Mouse (Mus musculus): ENCODE results near the gene Lipc. TPM values are rescaled to one million over a fixed set of nuclear protein-coding genes. Genes with fewer than 3 reads are reported as not detected.
A peak's percentile ranks its signal among the peaks of the same experiment; 100 is the strongest.

The Lipc gene
- total and polyA plus RNA-seq, 3 experiments = 0.11 TPM; not detected in 2

- Histone ChIP-seq H3K27me3 (ENCODE audit: insufficient read depth, low read length) (no peaks in the 10 kb centered on the region), H3K9me3 (replicated peaks) (no peaks in the 10 kb centered on the region), H3K4me1 (ENCODE audit: insufficient read depth, low read depth, low read length) (peaks cover 86% of the 10 kb centered on the region), H3K36me3 (replicated peaks) (no peaks in the 10 kb centered on the region), H3K4me3 (ENCODE audit: low read depth, low read length) (peak overlapping the region; percentile 15; the same call in 1 of the 2 replicates)
- DNase-seq (ENCODE audit: low spot score) (peak; percentile 73), ATAC-seq (ENCODE audit: extremely low read depth, insufficient number of reproducible peaks, low FRiP score, poor library complexity, severe bottlenecking) (peak; percentile 81)
- peak; percentile 42 for TF ChIP-seq TAL1 (conservative IDR thresholded peaks at IDR 0.05; ENCODE audit: low read depth, low read length)
- no peak for TF ChIP-seq POLR2AphosphoS5 (IDR thresholded peaks at IDR 0.05; ENCODE audit: insufficient replicate concordance, low read depth, low read length)
Measured at GRCm38 (mm10) chr9:70926820-70927588, 25.0 kb downstream of the Lipc start.

GRCm38 (mm10) chr9:70925225-70925624 is 26.8 kb downstream of the Lipc start:
- Histone ChIP-seq H3K4me3 (ENCODE audit: low read depth, low read length) (no peak overlapping the region), H3K9me3 (replicated peaks) (no peaks in the 10 kb centered on the region), H3K27me3 (ENCODE audit: insufficient read depth, low read length) (no peaks in the 10 kb centered on the region), H3K36me3 (replicated peaks) (no peaks in the 10 kb centered on the region), H3K4me1 (ENCODE audit: insufficient read depth, low read depth, low read length) (peaks cover 97% of the 10 kb centered on the region)
- TF ChIP-seq TAL1 (conservative IDR thresholded peaks at IDR 0.05; ENCODE audit: low read depth, low read length) (no peak), GATA2 (IDR thresholded peaks at IDR 0.05; ENCODE audit: borderline replicate concordance, low read depth, low read length) (no peak), POLR2AphosphoS5 (IDR thresholded peaks at IDR 0.05; ENCODE audit: insufficient replicate concordance, low read depth, low read length) (no peak), GATA1 (IDR thresholded peaks at IDR 0.05; ENCODE audit: borderline replicate concordance, low read length) (no peak), CTCF (IDR thresholded peaks at IDR 0.05; ENCODE audit: low read depth, low read length) (no peak)
- DNase-seq (ENCODE audit: low spot score) (no peak), ATAC-seq (ENCODE audit: extremely low read depth, insufficient number of reproducible peaks, low FRiP score, poor library complexity, severe bottlenecking) (no peak)

GRCm38 (mm10) chr9:70924763-70925162 is 27.3 kb downstream of the Lipc start:
- H3K9me3 ChIP-seq (replicated peaks) = no peaks in the 10 kb centered on the region
- H3K4me1 ChIP-seq (ENCODE audit: insufficient read depth, low read depth, low read length) = peaks cover 95% of the 10 kb centered on the region
- ATAC-seq (ENCODE audit: extremely low read depth, insufficient number of reproducible peaks, low FRiP score, poor library complexity, severe bottlenecking) (no peak), DNase-seq (ENCODE audit: low spot score) (no peak)
- no peaks in the 10 kb centered on the region for H3K27me3 ChIP-seq (ENCODE audit: insufficient read depth, low read length)
- no peak overlapping the region for H3K4me3 ChIP-seq (ENCODE audit: low read depth, low read length)
- TF ChIP-seq TAL1 (conservative IDR thresholded peaks at IDR 0.05; ENCODE audit: low read depth, low read length) (no peak), GATA1 (IDR thresholded peaks at IDR 0.05; ENCODE audit: borderline replicate concordance, low read length) (no peak), CTCF (IDR thresholded peaks at IDR 0.05; ENCODE audit: low read depth, low read length) (no peak), GATA2 (IDR thresholded peaks at IDR 0.05; ENCODE audit: borderline replicate concordance, low read depth, low read length) (no peak), POLR2AphosphoS5 (IDR thresholded peaks at IDR 0.05; ENCODE audit: insufficient replicate concordance, low read depth, low read length) (no peak)
- no peaks in the 10 kb centered on the region for H3K36me3 ChIP-seq (replicated peaks)

GRCm38 (mm10) chr9:70921781-70922565 is 30.1 kb downstream of the Lipc start:
- H3K9me3 ChIP-seq (replicated peaks) = no peaks in the 10 kb centered on the region
- TF ChIP-seq TAL1 (conservative IDR thresholded peaks at IDR 0.05; ENCODE audit: low read depth, low read length) (peak; percentile 57), CTCF (IDR thresholded peaks at IDR 0.05; ENCODE audit: low read depth, low read length) (no peak)
- peak; percentile 47 for DNase-seq (ENCODE audit: low spot score)
- peaks cover 85% of the 10 kb centered on the region for H3K4me1 ChIP-seq (ENCODE audit: insufficient read depth, low read depth, low read length)
- no peaks in the 10 kb centered on the region for H3K36me3 ChIP-seq (replicated peaks)
- peak; percentile 57 for ATAC-seq (ENCODE audit: extremely low read depth, insufficient number of reproducible peaks, low FRiP score, poor library complexity, severe bottlenecking)
- H3K4me3 ChIP-seq (ENCODE audit: low read depth, low read length) = peak overlapping the region; percentile 63; the same call in 1 of the 2 replicates
- no peaks in the 10 kb centered on the region for H3K27me3 ChIP-seq (ENCODE audit: insufficient read depth, low read length)

GRCm38 (mm10) chr9:70921132-70921531 is 30.9 kb downstream of the Lipc start:
- Histone ChIP-seq H3K9me3 (replicated peaks) (no peaks in the 10 kb centered on the region), H3K36me3 (replicated peaks) (no peaks in the 10 kb centered on the region), H3K27me3 (ENCODE audit: insufficient read depth, low read length) (no peaks in the 10 kb centered on the region), H3K4me1 (ENCODE audit: insufficient read depth, low read depth, low read length) (peaks cover 85% of the 10 kb centered on the region), H3K4me3 (ENCODE audit: low read depth, low read length) (no peak overlapping the region; the same call in 1 of the 2 replicates)
- DNase-seq (ENCODE audit: low spot score) (no peak), ATAC-seq (ENCODE audit: extremely low read depth, insufficient number of reproducible peaks, low FRiP score, poor library complexity, severe bottlenecking) (0 out of 2 replicates have a peak, but pooled peaks have one; percentile 25)
- TF ChIP-seq CTCF (IDR thresholded peaks at IDR 0.05; ENCODE audit: low read depth, low read length) = no peak
- TF ChIP-seq POLR2AphosphoS5 (IDR thresholded peaks at IDR 0.05; ENCODE audit: insufficient replicate concordance, low read depth, low read length) = no peak
- TF ChIP-seq GATA1 (IDR thresholded peaks at IDR 0.05; ENCODE audit: borderline replicate concordance, low read length) = no peak
- no peak for TF ChIP-seq GATA2 (IDR thresholded peaks at IDR 0.05; ENCODE audit: borderline replicate concordance, low read depth, low read length)
- peak; percentile 37; the same call in 1 of the 2 replicates for TF ChIP-seq TAL1 (conservative IDR thresholded peaks at IDR 0.05; ENCODE audit: low read depth, low read length)

- Histone ChIP-seq H3K4me1 (ENCODE audit: insufficient read depth, low read depth, low read length) (peaks cover 85% of the 10 kb centered on the region), H3K4me3 (ENCODE audit: low read depth, low read length) (no peak overlapping the region), H3K9me3 (replicated peaks) (no peaks in the 10 kb centered on the region), H3K27me3 (ENCODE audit: insufficient read depth, low read length) (no peaks in the 10 kb centered on the region), H3K36me3 (replicated peaks) (no peaks in the 10 kb centered on the region)
- DNase-seq (ENCODE audit: low spot score) = no peak
- TF ChIP-seq POLR2AphosphoS5 (IDR thresholded peaks at IDR 0.05; ENCODE audit: insufficient replicate concordance, low read depth, low read length) (no peak), CTCF (IDR thresholded peaks at IDR 0.05; ENCODE audit: low read depth, low read length) (no peak), GATA1 (IDR thresholded peaks at IDR 0.05; ENCODE audit: borderline replicate concordance, low read length) (no peak), GATA2 (IDR thresholded peaks at IDR 0.05; ENCODE audit: borderline replicate concordance, low read depth, low read length) (no peak), TAL1 (conservative IDR thresholded peaks at IDR 0.05; ENCODE audit: low read depth, low read length) (no peak)
- ATAC-seq (ENCODE audit: extremely low read depth, insufficient number of reproducible peaks, low FRiP score, poor library complexity, severe bottlenecking) = no peak
Measured at GRCm38 (mm10) chr9:70919271-70919670, 32.8 kb downstream of the Lipc start.
